Comparison of ENCODE assay signal across 7 mouse cellular contexts in the genomic region with DNA sequence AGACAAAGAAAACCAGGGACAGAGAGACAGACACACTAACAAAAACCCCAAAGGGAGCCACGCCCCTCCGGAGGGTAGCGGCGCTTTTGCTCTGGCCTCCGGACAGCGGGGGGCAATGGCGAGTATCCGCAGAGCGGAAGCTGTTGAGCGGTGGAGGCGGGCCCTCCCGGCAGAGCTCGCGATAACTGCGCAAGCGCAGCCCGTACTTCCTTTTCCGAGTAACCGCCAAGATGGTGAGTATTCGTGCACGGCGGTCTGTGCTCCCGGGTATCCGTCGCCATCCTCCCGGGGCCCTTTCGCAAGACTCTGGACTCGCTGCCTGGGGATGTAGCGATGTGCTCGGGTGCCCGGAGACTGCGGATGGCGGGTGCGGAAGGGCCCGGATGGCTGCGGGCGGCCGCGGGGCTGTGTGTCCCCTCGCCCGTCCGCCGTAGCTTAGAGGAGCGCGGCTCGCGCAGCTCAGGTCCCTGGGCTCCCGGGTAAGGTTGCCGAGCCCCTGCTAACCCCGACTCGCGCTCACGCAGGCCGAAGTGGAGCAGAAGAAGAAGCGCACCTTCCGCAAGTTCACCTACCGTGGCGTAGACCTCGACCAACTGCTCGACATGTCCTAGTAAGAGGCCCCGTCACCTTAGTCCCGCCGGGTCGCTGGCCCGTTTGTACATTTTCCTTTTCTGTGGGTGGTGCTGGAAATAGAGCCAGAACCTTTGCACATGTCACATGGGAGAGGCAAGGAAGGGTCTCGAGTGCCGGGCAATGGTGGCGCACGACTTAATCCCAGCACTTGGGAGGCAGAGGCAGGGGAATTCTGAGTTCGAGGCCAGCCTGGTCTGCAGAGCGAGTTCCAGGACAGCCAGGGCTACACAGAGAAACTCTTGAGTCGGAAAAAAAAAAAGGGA. TPM values are rescaled to one million over a fixed set of nuclear protein-coding genes. Genes with fewer than 3 reads are reported as not detected.
DNase-seq lines count a peak whose midpoint lies in the region; ATAC-seq lines count a peak whose summit lies in the region.

A gene (plus strand): TSS at position 203 of the 896 bp plus-strand sequence.

- under 1% methylated on average over 72 of the region's 72 CpGs for WGBS in embryonic facial prominence, embryonic 11.5 days
- WGBS in limb, embryonic 10.5 days, result under 1% methylated on average over 72 of the region's 72 CpGs
- WGBS in midbrain, embryonic 13.5 days, result under 1% methylated on average over 70 of the region's 72 CpGs

- ATAC-seq in embryonic facial prominence, embryonic 11.5 days (replicated peaks; ENCODE audit: insufficient number of reproducible peaks, low FRiP score, low TSS enrichment, low read depth), result peak; percentile 75
- ATAC-seq in granulocyte monocyte progenitor cell, adult 5-6 weeks (replicated peaks; ENCODE audit: poor library complexity, severe bottlenecking), result peak; percentile 90
- ATAC-seq in midbrain, embryonic 13.5 days, result peak; percentile 79

- H3K4me1 ChIP-seq in embryonic facial prominence, embryonic 11.5 days (ENCODE audit: control insufficient read depth, insufficient read depth, low read length), result peaks cover 3% of the 10 kb centered on the region; the same call in 1 of the 2 replicates
- peaks cover 47% of the 10 kb centered on the region for H3K4me1 ChIP-seq in limb, embryonic 10.5 days
- peaks cover 49% of the 10 kb centered on the region for H3K4me1 ChIP-seq in midbrain, embryonic 13.5 days (replicated peaks)

- H3K4me3 ChIP-seq in embryonic facial prominence, embryonic 11.5 days (ENCODE audit: low read depth, low read length), result peak within 1 kb of the TSS; percentile 96
- H3K4me3 ChIP-seq in limb, embryonic 10.5 days, result peak within 1 kb of the TSS; percentile 83
- peak within 1 kb of the TSS; percentile 97 for H3K4me3 ChIP-seq in midbrain, embryonic 13.5 days (replicated peaks)

- no peaks in the 10 kb centered on the region for H3K9me3 ChIP-seq in embryonic facial prominence, embryonic 11.5 days (replicated peaks; ENCODE audit: control insufficient read depth, low read length)
- no peaks in the 10 kb centered on the region for H3K9me3 ChIP-seq in limb, embryonic 10.5 days (replicated peaks)
- H3K9me3 ChIP-seq in midbrain, embryonic 13.5 days, result no peaks in the 10 kb centered on the region

- peak within 1 kb of the TSS; percentile 99 for H3K9ac ChIP-seq in embryonic facial prominence, embryonic 11.5 days (replicated peaks; ENCODE audit: low read length)
- H3K9ac ChIP-seq in midbrain, embryonic 13.5 days (replicated peaks), result peak within 1 kb of the TSS; percentile 99

- DNase-seq in adrenal gland, postnatal 14 days, result peak; percentile 98
- peak; percentile 98 for DNase-seq in embryonic facial prominence, embryonic 11.5 days (ENCODE audit: low spot score)
- peak; percentile 93 for DNase-seq in kidney, adult 11 months
- peak; percentile 97 for DNase-seq in limb, embryonic 10.5 days (ENCODE audit: low spot score)
- peak; percentile 91 for DNase-seq in spleen, adult 12 weeks (ENCODE audit: low spot score)

- H3K27ac ChIP-seq in embryonic facial prominence, embryonic 11.5 days (replicated peaks; ENCODE audit: low read depth, low read length), result peak within 1 kb of the TSS; percentile 78
- H3K27ac ChIP-seq in limb, embryonic 10.5 days, result peak within 1 kb of the TSS; percentile 98
- peak within 1 kb of the TSS; percentile 93 for H3K27ac ChIP-seq in midbrain, embryonic 13.5 days

- peak within 1 kb of the TSS; percentile 92 for H3K4me2 ChIP-seq in embryonic facial prominence, embryonic 11.5 days (ENCODE audit: low read depth, low read length)
- H3K4me2 ChIP-seq in midbrain, embryonic 13.5 days (replicated peaks), result peak within 1 kb of the TSS; percentile 99

- peaks cover 5% of the 10 kb centered on the region for H3K36me3 ChIP-seq in embryonic facial prominence, embryonic 11.5 days (replicated peaks; ENCODE audit: control insufficient read depth, insufficient read depth, low read depth, low read length)
- H3K36me3 ChIP-seq in limb, embryonic 10.5 days, result peaks cover 42% of the 10 kb centered on the region
- H3K36me3 ChIP-seq in midbrain, embryonic 13.5 days, result peaks cover 35% of the 10 kb centered on the region

- no peaks in the 10 kb centered on the region for H3K27me3 ChIP-seq in embryonic facial prominence, embryonic 11.5 days (ENCODE audit: control insufficient read depth, insufficient read depth, low read length)
- peaks cover 14% of the 10 kb centered on the region for H3K27me3 ChIP-seq in limb, embryonic 10.5 days (ENCODE audit: low read depth, poor library complexity, severe bottlenecking)
- no peaks in the 10 kb centered on the region for H3K27me3 ChIP-seq in midbrain, embryonic 13.5 days

RNA-seq across cellular contexts. Expression of the gene that starts here (rescaled TPM):
- 1,072 and 1,285 TPM in 2 replicates for total RNA-seq in adrenal gland, postnatal 14 days (2021)
- polyA plus RNA-seq in embryonic facial prominence, embryonic 11.5 days (2014; fragmentation: Nextera tagmentation; extraction: Ambion mirVana), result 886 and 948 TPM in 2 replicates
- total RNA-seq in granulocyte monocyte progenitor cell, adult 5-6 weeks (2014; fragmentation: Nextera tagmentation), result 3,725 and 3,829 TPM in 2 replicates
- 2,646 and 2,810 TPM in 2 replicates for total RNA-seq in granulocyte monocyte progenitor cell, adult 5-6 weeks (2017)
- polyA plus RNA-seq in limb, embryonic 10.5 days (2016; fragmentation: Nextera tagmentation; extraction: Ambion mirVana), result 1,092 and 1,255 TPM in 2 replicates
- polyA plus RNA-seq in midbrain, embryonic 13.5 days (2015; fragmentation: Nextera tagmentation; extraction: Ambion mirVana), result 631 and 653 TPM in 2 replicates

Comparison
In these comparisons a context has a peak if more than half of its experiments do, and no peak if none do; other contexts are left out.
1. Peak in every context shown above with its lines: DNase-seq, ATAC-seq, H3K4me3 ChIP-seq and H3K27ac ChIP-seq.